Mouse (Mus musculus) embryonic facial prominence, embryonic 13.5 days (tissue): Measurements from ENCODE around the gene Trpc5os. TPM values are rescaled to one million over a fixed set of nuclear protein-coding genes. Genes with fewer than 3 reads are reported as not detected.

Experiments
- ATAC-seq: fragments of 200-750 bp; cut with Nextera tagmentation; 2 replicates; pipeline ENCODE4 v1.8.0; 2017; ENCODE audit warnings: low read depth; ENCODE audit not compliant: insufficient number of reproducible peaks, insufficient read depth, low FRiP score, low TSS enrichment
- H3K27ac ChIP-seq: fragments of 300-500 bp; sonication (generic); 2 replicates; pipeline ENCODE4 v1.5.1; 2015; ENCODE audit warnings: moderate library complexity, mild to moderate bottlenecking, inconsistent platforms
- H3K27me3 ChIP-seq: fragments of 300-500 bp; sonication (generic); 2 replicates; pipeline ENCODE4 v1.6.1; 2015; ENCODE audit warnings: mild to moderate bottlenecking, inconsistent platforms
- H3K36me3 ChIP-seq: fragments of 300-500 bp; sonication (generic); 2 replicates; pipeline ENCODE4 v1.6.1; 2015; ENCODE audit warnings: mild to moderate bottlenecking, inconsistent platforms
- H3K4me1 ChIP-seq: fragments of 300-500 bp; sonication (generic); 2 replicates; pipeline ENCODE4 v1.6.1; 2015; ENCODE audit warnings: inconsistent platforms
- H3K4me2 ChIP-seq: fragments of 300-500 bp; sonication (generic); 2 replicates; pipeline ENCODE4 v1.6.1; 2015; ENCODE audit warnings: moderate library complexity, mild to moderate bottlenecking, inconsistent platforms
- H3K4me3 ChIP-seq: fragments of 300-500 bp; sonication (generic); 2 replicates; pipeline ENCODE4 v1.5.1; 2015; ENCODE audit warnings: mild to moderate bottlenecking, inconsistent platforms
- H3K9ac ChIP-seq: fragments of 300-500 bp; sonication (generic); 2 replicates; pipeline ENCODE4 v1.6.1; 2015; ENCODE audit warnings: mild to moderate bottlenecking, inconsistent platforms
- H3K9me3 ChIP-seq: fragments of 300-500 bp; sonication (generic); 2 replicates; pipeline ENCODE4 v1.6.1; 2016; ENCODE audit warnings: inconsistent platforms
- WGBS: fragments of 180-500 bp; shearing (Covaris S2); methylation state at CpG from one replicate; pipeline ENCODE4 v1.1.7; 2015; ENCODE audit warnings: mixed read lengths; 5-methylcytosine and 5-hydroxymethylcytosine counted together
- polyA plus RNA-seq: library from polyadenylated mRNA; unstranded; fragments of >200 nt; fragmentation: Nextera tagmentation; extraction: Ambion mirVana; gene quantifications from 2 replicates; pipeline ENCODE4 v1.2.1, GENCODE M21; 2015

Gene Trpc5os
- polyA plus RNA-seq: not detected in 2 replicates

DNA sequence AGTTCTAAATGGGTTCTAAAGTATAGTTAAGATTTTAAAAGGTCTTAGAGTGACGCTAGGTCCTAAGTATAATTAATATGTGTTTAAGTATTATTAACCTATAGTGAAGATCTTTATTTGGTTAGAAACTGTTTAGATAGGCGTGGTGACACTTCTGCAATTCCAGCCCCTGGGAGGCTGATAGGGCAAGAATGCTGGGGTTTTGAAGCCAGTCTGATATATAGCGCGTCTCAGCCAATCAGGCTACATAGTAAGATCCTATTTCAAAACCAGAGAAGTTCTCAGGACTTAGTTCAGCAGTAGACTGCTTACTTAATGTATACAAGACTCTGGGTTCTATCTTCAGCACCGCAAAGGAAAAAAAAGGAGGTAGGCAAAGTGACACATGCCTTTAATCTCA is at the start of gene Trpc5os:
Gene Trpc5os, plus strand, starts transcription at position 301 of the 400 bp plus-strand sequence.
- H3K27ac ChIP-seq: no peak within 1 kb of the TSS
- H3K4me2 ChIP-seq: no peak within 1 kb of the TSS
- 85% methylated on average over 5 of the region's 5 CpGs for WGBS
- H3K36me3 ChIP-seq: no peaks in the 10 kb centered on the region
- ATAC-seq: no peak
- H3K4me3 ChIP-seq: no peak within 1 kb of the TSS
- H3K9me3 ChIP-seq: no peaks in the 10 kb centered on the region
- H3K9ac ChIP-seq: no peak within 1 kb of the TSS
- H3K27me3 ChIP-seq: peaks cover 8% of the 10 kb centered on the region; the same call in 1 of the 2 replicates
- H3K4me1 ChIP-seq: no peaks in the 10 kb centered on the region

GRCm38 (mm10) chrX:144408036-144408435 is 48.3 kb upstream of the Trpc5os start:
- no peak overlapping the region for H3K27ac ChIP-seq
- no peaks in the 10 kb centered on the region for H3K4me1 ChIP-seq
- WGBS: 55% methylated on average over 5 of the region's 5 CpGs
- H3K9me3 ChIP-seq: no peaks in the 10 kb centered on the region
- H3K36me3 ChIP-seq: no peaks in the 10 kb centered on the region
- peaks cover 21% of the 10 kb centered on the region for H3K27me3 ChIP-seq
- ATAC-seq: no peak
- no peak overlapping the region for H3K4me3 ChIP-seq
- no peak overlapping the region for H3K4me2 ChIP-seq
- no peak overlapping the region for H3K9ac ChIP-seq

DNA sequence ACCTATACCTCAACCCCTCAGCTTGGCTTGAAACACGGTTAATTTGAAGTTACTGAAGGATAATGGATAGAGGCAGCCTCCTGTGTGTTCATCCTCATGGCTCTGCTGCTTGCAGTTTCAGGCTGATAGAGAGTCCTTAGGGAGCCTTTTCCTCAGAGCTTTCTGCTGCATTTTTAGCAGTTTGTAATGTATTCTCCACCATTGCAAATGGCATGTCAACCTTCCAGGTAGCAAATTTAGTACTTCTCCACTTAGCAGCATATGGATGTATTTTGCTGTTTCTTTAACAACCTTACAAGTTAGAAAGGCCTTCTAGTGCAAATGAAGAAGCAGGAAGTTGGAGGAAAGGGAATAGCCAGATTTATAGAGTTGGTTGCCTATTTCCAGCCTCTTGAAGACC is 36.1 kb upstream of the Trpc5os start:
- H3K9ac ChIP-seq: no peak overlapping the region
- no peaks in the 10 kb centered on the region for H3K36me3 ChIP-seq
- no peak for ATAC-seq
- H3K9me3 ChIP-seq: no peaks in the 10 kb centered on the region
- H3K27me3 ChIP-seq: peaks cover 11% of the 10 kb centered on the region; the same call in 1 of the 2 replicates
- H3K4me1 ChIP-seq: no peaks in the 10 kb centered on the region
- no peak overlapping the region for H3K4me3 ChIP-seq
- WGBS: 67% methylated on average over 1 of the region's 1 CpGs
- no peak overlapping the region for H3K4me2 ChIP-seq
- H3K27ac ChIP-seq: no peak overlapping the region

DNA sequence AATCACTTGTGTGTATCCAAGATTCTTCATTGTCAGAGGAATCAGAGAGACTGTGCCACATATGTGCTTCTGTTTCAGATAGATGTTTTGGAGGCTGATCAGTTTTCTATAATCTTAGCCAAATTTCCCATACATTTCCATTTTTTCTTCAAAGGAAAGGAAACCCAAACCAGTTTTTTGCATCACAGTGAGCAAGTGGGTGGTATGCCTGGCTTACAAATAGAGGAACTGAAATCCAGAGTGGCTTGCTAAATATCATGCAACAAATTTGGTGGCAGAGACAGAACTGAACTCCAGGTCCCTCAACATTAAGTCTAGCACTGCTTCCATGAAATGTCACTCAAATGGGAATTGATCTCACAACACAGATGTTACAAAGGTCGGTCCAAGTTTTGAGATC is 35.3 kb upstream of the Trpc5os start:
- Histone ChIP-seq H3K4me3 (no peak overlapping the region), H3K27ac (no peak overlapping the region), H3K9ac (no peak overlapping the region), H3K9me3 (no peaks in the 10 kb centered on the region), H3K4me2 (no peak overlapping the region), H3K27me3 (peaks cover 11% of the 10 kb centered on the region; the same call in 1 of the 2 replicates), H3K4me1 (no peaks in the 10 kb centered on the region), H3K36me3 (no peaks in the 10 kb centered on the region)
- ATAC-seq: no peak
- WGBS: 79% methylated on average over 1 of the region's 1 CpGs

DNA sequence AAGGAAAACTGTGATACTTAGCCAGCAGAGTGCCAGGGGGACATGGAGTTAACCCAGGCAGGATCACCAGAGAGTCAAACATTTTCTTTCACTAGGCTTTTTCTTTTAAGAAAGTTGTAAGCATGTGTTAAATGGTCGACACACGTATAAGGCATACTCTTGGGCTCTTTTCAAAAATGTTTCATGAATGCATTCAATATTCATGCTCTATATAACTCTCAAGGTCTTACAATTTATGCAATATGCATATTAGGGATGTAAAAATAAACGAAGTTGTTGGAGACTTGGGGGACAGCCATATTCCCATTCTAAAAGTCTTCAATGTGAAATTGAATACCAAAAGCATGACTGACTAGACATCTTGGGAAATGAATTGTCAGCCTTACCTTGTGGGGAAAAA is 32.5 kb upstream of the Trpc5os start:
- ATAC-seq: no peak
- Histone ChIP-seq H3K4me2 (no peak overlapping the region), H3K4me3 (no peak overlapping the region), H3K27ac (no peak overlapping the region), H3K36me3 (no peaks in the 10 kb centered on the region), H3K27me3 (peaks cover 15% of the 10 kb centered on the region; the same call in 1 of the 2 replicates), H3K4me1 (no peaks in the 10 kb centered on the region), H3K9ac (no peak overlapping the region), H3K9me3 (no peaks in the 10 kb centered on the region)
- 79% methylated on average over 3 of the region's 3 CpGs for WGBS

- Histone ChIP-seq H3K4me3 (no peak overlapping the region), H3K27me3 (peaks cover 21% of the 10 kb centered on the region), H3K4me2 (no peak overlapping the region), H3K4me1 (no peaks in the 10 kb centered on the region), H3K9me3 (no peaks in the 10 kb centered on the region), H3K27ac (no peak overlapping the region), H3K9ac (no peak overlapping the region), H3K36me3 (no peaks in the 10 kb centered on the region)
- ATAC-seq: no peak
- WGBS: 73% methylated on average over 2 of the region's 2 CpGs
These were observed 8.0 kb downstream of the Trpc5os start for GRCm38 (mm10) chrX:144464416-144464815.

DNA sequence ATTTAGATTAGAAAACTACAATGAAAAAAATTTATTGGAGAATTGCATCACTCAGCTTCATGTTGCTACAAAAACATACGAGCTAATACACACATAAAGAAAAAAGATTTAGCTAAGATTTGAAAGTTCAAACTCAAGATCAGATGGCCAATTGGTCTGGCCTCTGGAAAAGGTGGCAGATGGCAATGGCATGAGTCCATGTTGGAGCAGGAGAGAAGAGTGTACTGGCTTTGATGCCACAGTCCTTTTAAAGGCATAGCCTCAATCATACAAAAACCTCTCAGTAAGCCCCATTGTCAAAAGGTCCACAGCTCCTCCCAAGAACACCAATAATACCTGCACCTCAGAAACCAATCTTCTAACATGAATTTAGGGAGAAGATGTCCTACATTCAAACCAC is 35.0 kb downstream of the Trpc5os start:
- no peak overlapping the region for H3K4me3 ChIP-seq
- H3K9me3 ChIP-seq: no peaks in the 10 kb centered on the region
- no peak for ATAC-seq
- H3K4me2 ChIP-seq: no peak overlapping the region
- H3K9ac ChIP-seq: no peak overlapping the region
- WGBS: 78% methylated on average over 1 of the region's 1 CpGs
- peaks cover 11% of the 10 kb centered on the region for H3K27me3 ChIP-seq
- no peak overlapping the region for H3K27ac ChIP-seq
- no peaks in the 10 kb centered on the region for H3K36me3 ChIP-seq
- H3K4me1 ChIP-seq: no peaks in the 10 kb centered on the region

- H3K4me1 ChIP-seq: no peaks in the 10 kb centered on the region
- WGBS: 85% methylated on average over 5 of the region's 5 CpGs
- no peak overlapping the region for H3K27ac ChIP-seq
- no peaks in the 10 kb centered on the region for H3K36me3 ChIP-seq
- H3K4me3 ChIP-seq: no peak overlapping the region
- no peak overlapping the region for H3K4me2 ChIP-seq
- peaks cover 11% of the 10 kb centered on the region for H3K27me3 ChIP-seq
- no peaks in the 10 kb centered on the region for H3K9me3 ChIP-seq
- ATAC-seq: no peak
- H3K9ac ChIP-seq: no peak overlapping the region
These were observed 66.9 kb downstream of the Trpc5os start for GRCm38 (mm10) chrX:144523239-144523638.

DNA sequence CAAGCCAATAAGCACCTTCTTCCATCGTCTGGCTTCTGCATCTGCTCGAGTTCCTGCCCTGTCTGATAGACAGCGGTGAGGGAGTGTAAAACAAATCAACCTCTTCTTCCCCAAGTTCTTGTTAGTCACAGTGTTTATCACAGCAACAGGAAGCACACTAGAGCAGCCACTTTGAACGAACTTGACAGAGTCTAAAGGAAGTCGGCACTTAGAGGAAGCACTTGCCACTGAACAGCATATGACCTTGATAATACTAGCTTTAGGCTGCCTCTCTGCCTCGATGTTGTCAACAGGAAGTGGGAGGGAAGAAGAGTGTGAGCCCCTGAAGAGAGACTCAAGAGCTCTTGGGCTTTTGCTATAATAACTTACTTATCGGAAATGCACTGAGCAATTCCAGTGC is 69.7 kb downstream of the Trpc5os start:
- Histone ChIP-seq H3K27me3 (peaks cover 11% of the 10 kb centered on the region), H3K4me2 (no peak overlapping the region), H3K27ac (no peak overlapping the region), H3K36me3 (no peaks in the 10 kb centered on the region), H3K4me3 (no peak overlapping the region), H3K4me1 (no peaks in the 10 kb centered on the region), H3K9me3 (no peaks in the 10 kb centered on the region), H3K9ac (no peak overlapping the region)
- WGBS: 71% methylated on average over 7 of the region's 7 CpGs
- no peak for ATAC-seq

Other genes starting within 250 kb of the Trpc5os start
- 17.5 and 21.8 TPM in 2 replicates for gene Alg13, start 138.8 kb upstream of the Trpc5os start, polyA plus RNA-seq
- gene Trpc5, start 231.6 kb downstream of the Trpc5os start, polyA plus RNA-seq: 0.17 and 0.34 TPM in 2 replicates
- 0.11 and 0.21 TPM in 2 replicates for gene Rtl4, start 232.3 kb downstream of the Trpc5os start, polyA plus RNA-seq